Mouse (Mus musculus) WW6 (cell line): Measurements from ENCODE around the gene Ocel1.
A peak's percentile ranks its signal among the peaks of the same experiment; 100 is the strongest.

Experiments
- DNase-seq: peaks from one replicate; pipeline ENCODE4 v3.0.0-alpha.2; 2013; ENCODE audit warnings: low read depth, low spot score

Ocel1 gene

DNA sequence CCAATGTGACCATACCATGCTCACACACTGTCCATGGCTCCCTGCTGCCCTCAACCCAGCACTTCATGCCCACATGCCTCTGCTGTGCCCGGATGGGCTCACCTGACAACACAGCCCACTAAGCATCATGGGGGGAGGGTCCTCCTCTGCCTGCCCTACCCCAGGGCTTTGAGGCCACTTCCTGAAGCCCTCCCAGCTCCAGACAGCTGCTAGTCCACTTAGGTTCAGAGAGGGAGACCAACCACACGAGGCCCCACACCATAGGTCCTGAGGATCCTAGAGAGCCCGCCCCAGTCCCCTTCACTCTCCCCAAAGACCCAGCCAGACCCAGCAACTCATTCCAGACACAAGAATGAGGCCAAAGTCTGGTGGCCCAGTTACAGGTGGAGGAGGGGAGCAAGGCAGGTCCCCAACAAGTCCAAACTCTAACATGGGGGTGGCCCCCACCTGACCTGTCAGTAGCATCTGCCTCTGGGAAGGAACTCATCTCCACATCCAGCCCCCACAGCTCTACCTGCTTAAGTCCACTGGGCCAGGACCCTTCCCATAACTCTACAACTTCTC, 8.5 kb downstream of the Ocel1 start:
- DNase-seq: no peak

GRCm38 (mm10) chr8:71380178-71381171, 9.4 kb downstream of the Ocel1 start:
- DNase-seq: no peak

DNA sequence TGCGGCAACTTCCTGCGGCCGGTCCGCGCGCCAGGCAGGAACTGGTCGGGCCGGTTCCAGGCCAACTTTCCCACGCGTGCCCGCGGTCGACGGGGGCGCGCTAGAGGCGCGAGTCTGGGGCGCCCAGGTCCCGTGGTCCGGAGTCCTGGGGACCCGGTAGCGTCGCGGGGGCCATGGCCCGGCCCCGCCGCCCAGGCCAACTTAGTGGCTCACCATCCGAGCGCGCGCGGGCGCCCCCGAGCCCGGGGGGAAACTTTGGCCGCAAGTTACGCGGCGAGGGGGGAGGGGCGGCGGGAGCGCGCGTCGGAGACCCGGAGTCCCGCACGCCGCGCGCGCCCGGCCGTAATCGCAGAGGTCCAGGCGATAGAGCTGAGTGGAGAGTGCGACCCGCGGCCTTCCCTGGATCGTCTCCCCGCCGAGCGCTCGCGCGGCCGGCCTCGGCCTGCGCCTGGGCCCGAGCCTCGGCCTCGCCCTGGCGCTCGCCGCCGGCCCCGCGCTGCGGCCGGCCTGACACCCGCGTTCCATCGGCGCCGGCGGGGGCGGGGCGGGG, 10.4 kb downstream of the Ocel1 start, which contains the start of gene Nr2f6:
Nr2f6 (minus strand) TSS at position 540 of the 550 bp plus-strand sequence.
- DNase-seq: no peak

GRCm38 (mm10) chr8:71381971-71382961, 11.2 kb downstream of the Ocel1 start:
- no peak for DNase-seq

- DNase-seq: no peak
Measured at GRCm38 (mm10) chr8:71383396-71383795, 12.3 kb downstream of the Ocel1 start.

- DNase-seq: no peak
Measured at GRCm38 (mm10) chr8:71383860-71384259, 12.8 kb downstream of the Ocel1 start.

GRCm38 (mm10) chr8:71385212-71385835, 14.2 kb downstream of the Ocel1 start:
- peak; percentile 76 for DNase-seq

DNA sequence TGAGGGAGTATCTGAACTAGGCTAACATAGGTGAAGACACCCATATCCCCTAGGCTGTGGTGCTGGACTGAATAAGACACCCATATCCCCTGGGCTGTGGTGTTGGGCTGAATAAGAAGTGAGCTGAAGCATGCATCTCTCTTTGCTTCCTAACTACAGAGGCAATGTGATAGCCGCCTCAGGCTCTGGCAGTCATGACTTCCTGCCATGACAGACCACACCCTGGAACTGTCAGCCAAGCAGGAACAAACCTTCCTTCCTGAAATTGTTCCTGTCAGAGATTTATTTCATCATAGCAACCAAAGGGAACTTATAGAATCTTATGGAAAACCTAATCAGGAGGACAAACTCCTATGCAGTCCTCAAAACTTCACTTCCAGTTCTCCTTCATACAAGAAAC, 17.2 kb downstream of the Ocel1 start:
- DNase-seq: no peak

- no peak for DNase-seq
Measured at GRCm38 (mm10) chr8:71391696-71392095, 20.6 kb downstream of the Ocel1 start.

- DNase-seq: no peak
Measured at GRCm38 (mm10) chr8:71392391-71392790, 21.3 kb downstream of the Ocel1 start.

DNA sequence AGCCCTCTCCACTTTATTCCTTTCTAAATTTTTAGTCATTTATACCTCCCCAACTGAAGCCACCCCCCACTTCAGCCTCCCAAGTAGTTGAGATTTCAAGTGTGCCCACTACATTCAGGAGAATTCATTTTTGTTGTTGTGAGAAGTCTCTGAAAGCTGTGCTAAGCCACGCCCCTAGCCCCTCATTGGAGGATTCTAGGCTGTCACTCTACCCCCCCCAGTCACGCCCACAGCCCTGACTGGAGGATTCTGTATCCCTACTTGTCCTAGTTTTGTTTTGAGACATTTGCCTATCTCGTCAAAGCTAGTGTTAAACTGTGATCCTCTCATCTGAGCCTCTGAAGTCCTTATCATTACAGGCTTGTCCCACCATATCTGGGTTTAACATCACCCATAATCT, 21.8 kb downstream of the Ocel1 start:
- no peak for DNase-seq

- no peak for DNase-seq
Measured at GRCm38 (mm10) chr8:71394481-71394880, 23.4 kb downstream of the Ocel1 start.

GRCm38 (mm10) chr8:71395071-71395470, 24.0 kb downstream of the Ocel1 start:
- no peak for DNase-seq

GRCm38 (mm10) chr8:71395629-71396028, 24.5 kb downstream of the Ocel1 start, which contains the start of gene Ushbp1:
TSS of gene Ushbp1 (minus strand) at chr8:71395802.
- DNase-seq: no peak

DNA sequence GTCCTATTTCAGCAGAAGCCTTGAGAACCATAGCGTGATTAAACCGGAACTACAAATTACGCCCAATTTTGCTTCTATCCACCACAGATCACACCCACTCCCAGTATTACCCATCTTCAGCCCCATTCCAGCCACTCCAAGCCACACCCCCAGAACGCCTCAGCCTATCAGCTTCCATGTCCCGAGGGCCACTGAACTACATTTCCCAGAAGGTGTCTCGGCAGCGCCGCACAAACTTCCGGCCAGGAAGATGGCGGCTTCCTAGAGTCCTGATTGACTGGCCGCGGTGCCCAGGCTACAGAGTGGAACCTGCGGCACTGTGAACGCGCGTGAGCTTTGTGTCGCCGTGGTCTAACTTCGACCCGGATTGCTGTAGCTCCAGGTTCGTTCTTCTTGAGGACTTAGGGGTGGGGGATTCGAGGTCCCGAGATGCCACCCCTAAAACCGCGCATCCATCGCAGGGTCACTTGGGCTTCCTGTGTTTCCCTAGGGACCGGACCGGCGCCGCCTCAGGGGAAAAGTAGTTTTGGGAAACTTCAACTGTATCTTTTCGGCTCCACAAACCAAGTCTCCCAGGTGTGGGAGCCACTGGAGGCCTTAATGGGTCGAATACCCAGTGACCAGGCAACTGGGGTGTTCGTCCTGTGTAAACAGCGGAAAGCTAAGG, 25.7 kb downstream of the Ocel1 start, which contains the start of gene Babam1:
Babam1 (plus strand) TSS at position 223 of the 667 bp plus-strand sequence.
- DNase-seq: peak; percentile 86

DNA sequence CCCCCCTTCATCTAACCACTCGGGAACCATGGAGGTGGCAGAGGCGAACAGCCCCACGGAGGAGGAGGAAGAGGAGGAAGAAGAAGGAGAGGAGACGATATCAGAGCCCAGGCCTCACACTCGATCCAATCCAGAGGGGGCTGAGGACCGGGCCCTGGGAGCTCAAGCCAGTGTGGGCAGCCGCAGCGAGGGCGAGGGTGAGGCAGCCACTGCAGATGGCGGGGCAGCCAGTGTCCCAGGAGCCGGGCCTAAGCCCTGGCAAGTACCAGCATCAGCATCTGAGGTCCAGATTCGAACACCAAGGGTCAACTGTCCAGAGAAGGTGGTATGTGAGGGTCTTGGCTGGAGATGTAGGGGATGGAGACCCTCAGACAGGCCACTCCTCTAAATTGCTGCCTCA, 26.6 kb downstream of the Ocel1 start:
- DNase-seq: no peak

DNA sequence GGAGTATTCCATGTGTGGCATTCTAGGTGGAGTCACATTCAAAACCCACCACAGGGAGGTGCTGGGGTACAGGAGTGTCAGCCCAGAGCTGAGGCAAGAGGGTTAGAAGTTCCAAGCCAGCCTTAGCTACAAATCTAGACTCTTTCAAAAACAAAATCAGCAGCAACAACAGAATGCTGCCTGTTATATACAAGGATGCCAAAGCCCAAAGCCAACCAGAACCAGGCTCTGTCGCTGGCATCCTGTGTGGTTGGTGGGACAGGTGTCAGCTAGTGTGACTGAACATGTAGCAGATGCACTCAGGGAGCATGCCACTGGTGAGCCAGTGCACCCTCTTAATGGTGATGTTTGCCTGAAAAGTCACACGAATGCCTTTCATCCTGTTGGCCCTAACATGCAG, 29.7 kb downstream of the Ocel1 start:
- DNase-seq: no peak

DNA sequence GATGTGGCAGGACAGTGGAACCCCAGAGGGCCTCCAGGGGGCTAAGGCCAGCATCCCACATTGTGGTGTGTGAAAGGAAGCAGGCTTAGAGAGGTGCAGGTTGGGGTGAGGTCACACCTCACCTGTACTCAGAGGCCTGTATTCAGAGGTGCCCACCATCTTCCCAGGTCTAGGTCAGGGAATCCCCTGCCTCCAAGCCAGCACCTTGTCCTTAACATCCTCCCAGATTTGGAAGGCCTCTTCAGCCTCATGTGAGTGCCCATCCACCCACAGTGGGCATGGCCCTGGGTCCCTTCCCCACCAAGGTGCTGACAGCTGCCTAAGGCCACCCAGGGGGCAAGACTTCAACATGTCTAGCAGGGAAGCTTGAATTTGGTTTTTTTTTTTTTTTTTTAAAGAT, 30.4 kb downstream of the Ocel1 start:
- no peak for DNase-seq

DNA sequence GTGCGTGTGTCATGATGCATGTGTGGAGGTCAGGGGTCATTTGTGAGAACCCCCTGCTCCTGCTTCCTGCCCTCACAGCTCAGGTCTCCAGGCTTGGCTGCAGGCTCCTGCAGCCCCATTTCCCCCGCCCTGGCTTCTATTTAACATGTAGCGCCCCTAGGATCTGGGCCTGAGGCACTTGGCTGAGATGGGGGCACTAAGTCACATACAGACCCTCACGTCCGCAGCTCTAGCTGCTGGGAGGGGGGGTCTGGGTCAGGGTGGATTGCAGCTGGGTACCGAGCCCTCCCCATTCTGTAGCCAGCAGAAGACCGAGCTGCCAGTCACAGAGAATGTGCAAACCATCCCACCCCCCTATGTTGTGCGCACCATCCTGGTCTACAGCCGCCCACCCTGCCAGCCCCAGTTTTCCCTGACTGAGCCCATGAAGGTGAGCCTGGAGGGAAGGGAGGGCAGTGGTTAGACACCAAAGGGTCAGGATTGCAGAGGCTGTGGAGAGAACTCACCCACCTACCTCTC, 31.4 kb downstream of the Ocel1 start:
- DNase-seq: no peak
